ENCODE assay signal across 22 mouse cellular contexts in genomic region chr3:102214736-102215135, GRCm38 (mm10).
"Had no signal": no experiment of that assay in that cellular context is flagged by ENCODE, and none has a peak within 500 bp of the region (broad histone marks: within the 10 kb centered on the region; RNA-seq: fewer than 3 reads in every experiment).

No protein-coding gene starts in this region.

- H3K9me3 ChIP-seq: limb, embryonic 10.5 days; limb, embryonic 13.5 days; liver, embryonic 12.5 days; liver, embryonic 15.5 days; lung, embryonic 15.5 days; midbrain, embryonic 12.5 days; midbrain, embryonic 15.5 days; stomach, embryonic 15.5 days had no signal

- H3K27me3 ChIP-seq: limb, embryonic 13.5 days; liver, embryonic 12.5 days; liver, embryonic 15.5 days; lung, embryonic 15.5 days; midbrain, embryonic 12.5 days; midbrain, embryonic 15.5 days; stomach, embryonic 15.5 days had no signal

- H3K4me1 ChIP-seq: limb, embryonic 10.5 days; limb, embryonic 13.5 days; liver, embryonic 12.5 days; liver, embryonic 15.5 days; lung, embryonic 15.5 days; midbrain, embryonic 12.5 days; midbrain, embryonic 15.5 days; stomach, embryonic 15.5 days had no signal

- H3K4me3 ChIP-seq: layer of hippocampus, adult 2 months; limb, embryonic 10.5 days; limb, embryonic 13.5 days; liver, embryonic 12.5 days; liver, embryonic 15.5 days; lung, embryonic 15.5 days; midbrain, embryonic 12.5 days; midbrain, embryonic 15.5 days; myocyte; stomach, embryonic 15.5 days had no signal

- H3K4me2 ChIP-seq: limb, embryonic 13.5 days; liver, embryonic 12.5 days; liver, embryonic 15.5 days; lung, embryonic 15.5 days; midbrain, embryonic 12.5 days; midbrain, embryonic 15.5 days; stomach, embryonic 15.5 days had no signal

- H3K9ac ChIP-seq: limb, embryonic 13.5 days; liver, embryonic 12.5 days; liver, embryonic 15.5 days; lung, embryonic 15.5 days; midbrain, embryonic 12.5 days; midbrain, embryonic 15.5 days; stomach, embryonic 15.5 days had no signal

- H3K27ac ChIP-seq: kidney, postnatal 0 days; layer of hippocampus, adult 2 months; limb, embryonic 10.5 days; limb, embryonic 13.5 days; liver, embryonic 12.5 days; liver, embryonic 15.5 days; lung, embryonic 15.5 days; midbrain, embryonic 12.5 days; midbrain, embryonic 15.5 days; stomach, embryonic 15.5 days had no signal

- ATAC-seq: liver, embryonic 12.5 days; midbrain, embryonic 15.5 days had no signal

- H3K36me3 ChIP-seq: limb, embryonic 10.5 days; limb, embryonic 13.5 days; liver, embryonic 12.5 days; liver, embryonic 15.5 days; lung, embryonic 15.5 days; midbrain, embryonic 12.5 days; midbrain, embryonic 15.5 days; stomach, embryonic 15.5 days had no signal

- DNase-seq: kidney, adult 2 months; kidney, postnatal 25 days; layer of hippocampus, adult 9-11 months; liver; lung, adult 18-20 months; lung, postnatal 14 days; lung, postnatal 4 days; right cerebral cortex, adult 18-20 months; right cerebral cortex, postnatal 14 days; right cerebral cortex, postnatal 4 days; thymus, postnatal 25 days had no signal
